Mouse (Mus musculus): Measurements from ENCODE around the gene Fastk.

Gene Fastk

GRCm38 (mm10) chr5:24394165-24394894 lies 50.8 kb downstream of the Fastk start:
- CTCF ChIA-PET: interaction anchor here (0.6 to 7.5 kb wide), 103 partner anchors 9 to 909 kb away, joined by 3 to 76 read pairs (median 5); partner anchors contain the start of genes Fastk (in 3 of the 4), Asic3 (in 2 of the 4), Cdk5 (in 2 of the 4) and Slc4a2 (in 2 of the 4)
- POLR2A ChIA-PET: interaction anchor here (0.5 to 4.0 kb wide), 73 partner anchors 9 to 979 kb away, joined by 3 to 65 read pairs (median 4); partner anchors contain the start of genes Abcf2 (in 2 of the 4), Fastk (in 2 of the 4), Tmub1 (in 2 of the 4) and Agap3 (in 1 of the 4)

DNA sequence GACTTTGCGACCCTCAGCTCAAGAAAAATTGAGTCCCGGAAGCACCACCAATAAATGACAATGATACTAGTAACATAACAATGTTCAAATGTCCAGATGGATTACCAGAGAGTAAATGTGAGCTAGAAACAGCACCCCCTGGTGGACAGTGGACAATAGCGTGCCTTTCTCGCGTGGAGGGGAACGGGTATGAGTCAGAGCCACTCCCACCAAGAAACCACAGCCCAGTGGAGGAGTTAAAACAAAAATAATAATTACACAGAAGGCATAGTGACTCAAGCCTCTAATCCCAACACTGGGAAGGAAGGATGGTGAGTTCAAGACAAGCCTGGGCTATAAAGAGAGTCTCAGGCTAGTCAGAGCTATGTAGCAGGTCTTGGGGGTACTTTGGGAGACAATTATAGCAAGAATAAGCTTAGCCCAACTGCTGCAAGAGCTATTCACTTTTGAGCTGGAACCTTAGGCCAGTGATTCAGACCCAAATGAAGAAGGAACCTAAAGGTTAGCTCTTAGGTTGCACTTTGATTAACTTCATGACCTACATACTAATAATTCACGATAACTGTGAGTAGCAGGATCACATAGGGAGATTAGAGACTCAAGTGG lies 51.6 kb downstream of the Fastk start, which contains the start of gene Abcb8:
TSS of gene Abcb8 (plus strand) at position 272 of the 606 bp plus-strand sequence.
- POLR2A ChIA-PET: interaction anchor here (0.5 to 4.0 kb wide), 64 partner anchors 9 to 978 kb away, joined by 3 to 65 read pairs (median 4); partner anchors contain the start of genes Fastk (in 2 of the 4), Tmub1 (in 2 of the 4), Abcf2 (in 1 of the 4) and Agap3 (in 1 of the 4)
- CTCF ChIA-PET: interaction anchor here (0.5 to 7.5 kb wide), 94 partner anchors 9 to 696 kb away, joined by 3 to 76 read pairs (median 5); partner anchors contain the start of genes Fastk (in 3 of the 4), Asic3 (in 2 of the 4), Cdk5 (in 2 of the 4) and Kcnh2 (in 2 of the 4)

- ChIA-PET CTCF (interaction anchor here (0.5 to 7.5 kb wide), 59 partner anchors 8 to 358 kb away, joined by 3 to 76 read pairs (median 7); partner anchors contain the start of genes Asic3 (in 2 of the 4), Kcnh2 (in 2 of the 4), Agap3 (in 1 of the 4) and Cdk5 (in 1 of the 4)), POLR2A (interaction anchor here (0.5 to 4.0 kb wide), 29 partner anchors 8 to 1171 kb away, joined by 3 to 65 read pairs (median 4); partner anchors contain the start of genes Fastk (in 2 of the 4), Cdk5 (in 1 of the 4), Kcnh2 (in 1 of the 4) and Klhl7 (in 1 of the 4))
These were observed 52.4 kb downstream of the Fastk start for GRCm38 (mm10) chr5:24392724-24393123.

DNA sequence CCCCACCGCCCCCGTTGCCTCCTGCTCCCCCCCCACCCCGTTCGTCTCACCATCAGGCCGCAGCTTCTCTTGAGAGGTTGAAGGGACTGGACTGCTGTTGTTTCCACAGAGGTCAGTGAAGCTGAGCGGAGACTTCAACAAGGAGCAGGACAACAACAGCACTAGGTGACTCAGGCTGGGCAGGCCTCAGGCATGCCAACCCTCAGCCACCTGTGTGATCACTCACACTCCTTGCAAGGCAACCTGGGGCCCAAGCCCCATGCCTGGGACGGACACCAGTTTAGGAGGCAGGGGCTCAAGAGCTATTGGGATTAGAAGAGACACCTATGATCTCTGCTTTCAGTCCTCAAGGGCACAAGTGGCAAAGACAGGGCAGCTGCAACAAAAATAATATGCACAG lies 53.2 kb downstream of the Fastk start, which contains the start of gene Atg9b:
TSS of gene Atg9b (minus strand) at position 280 of the 400 bp plus-strand sequence.
- POLR2A ChIA-PET: interaction anchor here (0.7 to 4.0 kb wide), 16 partner anchors 7 to 537 kb away, joined by 3 to 65 read pairs (median 4); partner anchors contain the start of genes Cdk5 (in 1 of the 4), Kcnh2 (in 1 of the 4), Klhl7 (in 1 of the 4) and Slc4a2 (in 1 of the 4)
- CTCF ChIA-PET: interaction anchor here in 3 of 4 experiments (0.8 to 7.5 kb wide), 11 partner anchors 7 to 92 kb away, joined by 3 to 76 read pairs (median 5); partner anchors contain the start of gene Asic3 (in 1 of the 3)

DNA sequence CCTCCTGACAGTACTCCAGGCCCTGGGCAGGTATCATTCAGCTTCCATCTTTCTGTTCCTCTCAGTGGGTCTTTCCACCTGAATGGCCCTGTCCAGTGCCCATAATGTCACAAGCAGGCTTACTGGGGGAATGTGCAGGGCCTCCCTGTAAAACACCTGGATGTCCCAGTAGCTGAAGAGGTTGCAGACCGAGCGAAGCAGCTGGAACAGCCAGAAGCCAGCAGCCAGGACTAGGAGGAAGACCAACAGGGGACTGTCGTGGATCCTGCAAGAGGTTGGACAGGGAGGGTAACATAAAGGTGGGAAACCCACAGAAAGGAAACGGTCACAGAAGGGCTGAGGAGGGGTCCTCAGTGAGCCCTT lies 55.4 kb downstream of the Fastk start:
- POLR2A ChIA-PET: interaction anchor here in 3 of 4 experiments (0.7 to 3.2 kb wide), 16 partner anchors 9 to 473 kb away, joined by 3 to 21 read pairs (median 4); partner anchors contain the start of gene Fastk (in 1 of the 3)
- CTCF ChIA-PET: interaction anchor here in 3 of 4 experiments (0.6 to 3.3 kb wide), 6 partner anchors 27 to 170 kb away, joined by 3 to 13 read pairs (median 3); no protein-coding TSS in a partner anchor

GRCm38 (mm10) chr5:24389011-24389657 lies 56.0 kb downstream of the Fastk start:
- POLR2A ChIA-PET: interaction anchor here in 3 of 4 experiments (0.6 to 3.6 kb wide), 32 partner anchors 10 to 473 kb away, joined by 3 to 21 read pairs (median 4); partner anchors contain the start of genes Asic3 (in 1 of the 3), Fastk (in 1 of the 3), Kcnh2 (in 1 of the 3) and Nos3 (in 1 of the 3)

More at GRCm38 (mm10) chr5:24389011-24389657, 56.0 kb downstream of the Fastk start:
- CTCF ChIA-PET: interaction anchor here (0.7 to 3.3 kb wide), 12 partner anchors 27 to 127 kb away, joined by 3 to 20 read pairs (median 6); no protein-coding TSS in a partner anchor

Measured in embryonic stem cell, embryonic (primary cell).